17 mouse cellular contexts compared by ENCODE assay signal in genomic region chr14:93875968-93876367, GRCm38 (mm10).
"Had no signal": no experiment of that assay in that cellular context is flagged by ENCODE, and none has a peak within 500 bp of the region (broad histone marks: within the 10 kb centered on the region; RNA-seq: fewer than 3 reads in every experiment).

No protein-coding gene starts in this region.

- H3K36me3 ChIP-seq: liver, embryonic 13.5 days; midbrain, embryonic 15.5 days; neural tube, embryonic 12.5 days; neural tube, embryonic 15.5 days; stomach, embryonic 15.5 days had no signal

- H3K4me2 ChIP-seq: liver, embryonic 13.5 days; midbrain, embryonic 11.5 days; midbrain, embryonic 15.5 days; neural tube, embryonic 12.5 days; neural tube, embryonic 15.5 days; stomach, embryonic 15.5 days had no signal

- H3K4me3 ChIP-seq: left cerebral cortex, adult 2 months; liver, embryonic 13.5 days; midbrain, embryonic 15.5 days; neural tube, embryonic 12.5 days; neural tube, embryonic 15.5 days; stomach, embryonic 15.5 days had no signal

- H3K9ac ChIP-seq: liver, embryonic 13.5 days; midbrain, embryonic 15.5 days; neural tube, embryonic 12.5 days; neural tube, embryonic 15.5 days; stomach, embryonic 15.5 days had no signal

- H3K27me3 ChIP-seq: liver, embryonic 13.5 days; midbrain, embryonic 15.5 days; neural tube, embryonic 12.5 days; neural tube, embryonic 15.5 days; stomach, embryonic 15.5 days had no signal

- H3K9me3 ChIP-seq: liver, embryonic 13.5 days; midbrain, embryonic 15.5 days; neural tube, embryonic 12.5 days; neural tube, embryonic 15.5 days; stomach, embryonic 15.5 days had no signal

- H3K4me1 ChIP-seq: liver, embryonic 13.5 days; midbrain, embryonic 15.5 days; neural tube, embryonic 15.5 days; stomach, embryonic 15.5 days had no signal

- H3K27ac ChIP-seq: kidney, postnatal 0 days; left cerebral cortex, adult 2 months; liver, embryonic 13.5 days; midbrain, embryonic 15.5 days; neural tube, embryonic 12.5 days; neural tube, embryonic 15.5 days; stomach, embryonic 15.5 days had no signal

- DNase-seq: kidney, postnatal 25 days; layer of hippocampus, postnatal 36 days; liver, embryonic 13.5 days; lung, adult 2 months; lung, postnatal 14 days; lung, postnatal 4 days; right cerebral cortex, postnatal 25 days; spleen, adult 18-20 months; thymus, adult 18-20 months; thymus, postnatal 36 days had no signal

- ATAC-seq: midbrain, embryonic 15.5 days had no signal
